Mouse (Mus musculus): ENCODE data around the gene Tubal3. TPM values are rescaled to one million over a fixed set of nuclear protein-coding genes. Genes with fewer than 3 reads are reported as not detected.

Gene Tubal3
- polyA plus RNA-seq, 2 experiments = 0.03 TPM; not detected in 1

GRCm38 (mm10) chr13:3947267-3947666 is 29.2 kb downstream of the Tubal3 start:
- Histone ChIP-seq H3K9me3 (ENCODE audit: control insufficient read depth, low read length) (no peaks in the 10 kb centered on the region), H3K4me3 (replicated peaks; ENCODE audit: low read length) (no peak overlapping the region), H3K27me3 (ENCODE audit: control insufficient read depth, insufficient read depth, low read length) (no peaks in the 10 kb centered on the region), H3K9ac (ENCODE audit: low read depth, low read length, severe bottlenecking) (no peak overlapping the region), H3K36me3 (ENCODE audit: control insufficient read depth, insufficient read depth, low read length) (no peaks in the 10 kb centered on the region), H3K4me1 (ENCODE audit: control insufficient read depth, insufficient read depth, low read length) (no peaks in the 10 kb centered on the region), H3K27ac (replicated peaks; ENCODE audit: low read depth, low read length) (no peak overlapping the region), H3K4me2 (replicated peaks; ENCODE audit: low read depth, low read length, severe bottlenecking) (no peak overlapping the region)
- no peak for ATAC-seq (ENCODE audit: low FRiP score, low read depth)
- 83% methylated on average over 4 of the region's 4 CpGs for WGBS
- DNase-seq (ENCODE audit: low spot score) = no peak
- no peak for TF ChIP-seq POLR2A (IDR thresholded peaks at IDR 0.05; ENCODE audit: borderline replicate concordance, extremely low read depth, insufficient read depth, insufficient read length)

GRCm38 (mm10) chr13:3949477-3949876 is 31.4 kb downstream of the Tubal3 start:
- no peaks in the 10 kb centered on the region for H3K27me3 ChIP-seq (ENCODE audit: control insufficient read depth, insufficient read depth, low read length)
- DNase-seq (ENCODE audit: low spot score) = no peak
- 93% methylated on average over 4 of the region's 4 CpGs for WGBS

GRCm38 (mm10) chr13:3951198-3951914 is 33.3 kb downstream of the Tubal3 start:
- Histone ChIP-seq H3K4me3 (replicated peaks; ENCODE audit: low read length) (no peak overlapping the region), H3K36me3 (ENCODE audit: control insufficient read depth, insufficient read depth, low read length) (no peaks in the 10 kb centered on the region), H3K4me2 (replicated peaks; ENCODE audit: low read depth, low read length, severe bottlenecking) (no peak overlapping the region), H3K9ac (ENCODE audit: low read depth, low read length, severe bottlenecking) (no peak overlapping the region), H3K9me3 (ENCODE audit: control insufficient read depth, low read length) (no peaks in the 10 kb centered on the region), H3K27me3 (ENCODE audit: control insufficient read depth, insufficient read depth, low read length) (no peaks in the 10 kb centered on the region), H3K27ac (replicated peaks; ENCODE audit: low read depth, low read length) (no peak overlapping the region), H3K4me1 (ENCODE audit: control insufficient read depth, insufficient read depth, low read length) (no peaks in the 10 kb centered on the region)
- WGBS = 80% methylated on average over 6 of the region's 6 CpGs
- ATAC-seq (ENCODE audit: low FRiP score, low read depth) = no peak
- no peak for DNase-seq (ENCODE audit: low spot score)
- no peak for TF ChIP-seq POLR2A (IDR thresholded peaks at IDR 0.05; ENCODE audit: borderline replicate concordance, extremely low read depth, insufficient read depth, insufficient read length)

More at GRCm38 (mm10) chr13:3949477-3949876, 31.4 kb downstream of the Tubal3 start:
- Histone ChIP-seq H3K4me2 (replicated peaks; ENCODE audit: low read depth, low read length, severe bottlenecking) (no peak overlapping the region), H3K27ac (replicated peaks; ENCODE audit: low read depth, low read length) (no peak overlapping the region), H3K9ac (ENCODE audit: low read depth, low read length, severe bottlenecking) (no peak overlapping the region), H3K4me1 (ENCODE audit: control insufficient read depth, insufficient read depth, low read length) (no peaks in the 10 kb centered on the region), H3K4me3 (replicated peaks; ENCODE audit: low read length) (no peak overlapping the region), H3K36me3 (ENCODE audit: control insufficient read depth, insufficient read depth, low read length) (no peaks in the 10 kb centered on the region), H3K9me3 (ENCODE audit: control insufficient read depth, low read length) (no peaks in the 10 kb centered on the region)
- no peak for ATAC-seq (ENCODE audit: low FRiP score, low read depth)
- no peak for TF ChIP-seq POLR2A (IDR thresholded peaks at IDR 0.05; ENCODE audit: borderline replicate concordance, extremely low read depth, insufficient read depth, insufficient read length)

DNA sequence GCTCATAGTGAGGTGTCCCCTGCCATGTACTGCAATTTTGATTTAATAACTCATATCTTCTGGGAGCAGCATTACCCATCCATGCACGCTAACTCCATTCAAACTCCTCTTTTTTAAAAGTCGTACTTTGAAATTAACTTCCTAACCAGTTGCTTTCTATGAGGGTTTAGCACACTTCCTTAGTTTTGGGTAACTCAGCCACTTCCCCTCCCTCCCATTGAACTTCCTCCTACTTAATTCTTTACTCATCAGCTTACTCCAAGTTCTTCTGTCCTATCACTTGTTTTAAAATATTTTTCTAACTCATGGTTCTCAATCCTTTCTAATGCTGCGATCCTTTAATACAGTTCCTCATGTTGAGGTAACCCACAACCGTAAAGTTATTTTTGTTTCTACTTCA is 50.8 kb downstream of the Tubal3 start:
- whole genome bisulfite sequencing = 95% methylated on average over 4 of the region's 4 CpGs
- H3K4me3 ChIP-seq (replicated peaks; ENCODE audit: low read length) = no peak overlapping the region
- no peaks in the 10 kb centered on the region for H3K36me3 ChIP-seq (ENCODE audit: control insufficient read depth, insufficient read depth, low read length)
- DNase-seq (ENCODE audit: low spot score) (no peak), ATAC-seq (ENCODE audit: low FRiP score, low read depth) (no peak)
- no peak overlapping the region for H3K4me2 ChIP-seq (replicated peaks; ENCODE audit: low read depth, low read length, severe bottlenecking)
- H3K9me3 ChIP-seq (ENCODE audit: control insufficient read depth, low read length) = no peaks in the 10 kb centered on the region
- H3K27ac ChIP-seq (replicated peaks; ENCODE audit: low read depth, low read length) = no peak overlapping the region
- no peaks in the 10 kb centered on the region for H3K27me3 ChIP-seq (ENCODE audit: control insufficient read depth, insufficient read depth, low read length)
- H3K4me1 ChIP-seq (ENCODE audit: control insufficient read depth, insufficient read depth, low read length) = no peaks in the 10 kb centered on the region
- no peak for TF ChIP-seq POLR2A (IDR thresholded peaks at IDR 0.05; ENCODE audit: borderline replicate concordance, extremely low read depth, insufficient read depth, insufficient read length)
- H3K9ac ChIP-seq (ENCODE audit: low read depth, low read length, severe bottlenecking) = no peak overlapping the region

Small RNA genes lying within 50 kb of the gene (microRNA-seq; reads per million reads assigned to microRNA genes)
- not detected for gene Gm22460

Other genes with a start within 250 kb of the Tubal3 start
- gene Calml3, start 114.0 kb upstream of the Tubal3 start, polyA plus RNA-seq (2012; rRNA removed) = 9.1 and 12.7 TPM in 2 replicates
- 5.4 and 7.4 TPM in 2 replicates for gene Calml3, start 114.0 kb upstream of the Tubal3 start, polyA plus RNA-seq (2014; fragmentation: Nextera tagmentation; extraction: Ambion mirVana)
- gene Calm4, start 80.5 kb upstream of the Tubal3 start, polyA plus RNA-seq (2012; rRNA removed) = 3.6 and 8.6 TPM in 2 replicates
- gene Calm4, start 80.5 kb upstream of the Tubal3 start, polyA plus RNA-seq (2014; fragmentation: Nextera tagmentation; extraction: Ambion mirVana) = 21.5 and 51.5 TPM in 2 replicates
- gene Calm5, start 64.1 kb upstream of the Tubal3 start, polyA plus RNA-seq (2012; rRNA removed) = not detected in 2 replicates
- gene Calm5, start 64.1 kb upstream of the Tubal3 start, polyA plus RNA-seq (2014; fragmentation: Nextera tagmentation; extraction: Ambion mirVana) = 0.47 and 0.94 TPM in 2 replicates
- gene Net1, start 54 bp upstream of the Tubal3 start, polyA plus RNA-seq (2012; rRNA removed) = 70.0 and 71.8 TPM in 2 replicates
- 115 TPM in 2 replicates for gene Net1, start 54 bp upstream of the Tubal3 start, polyA plus RNA-seq (2014; fragmentation: Nextera tagmentation; extraction: Ambion mirVana)
- gene Ucn3, start 27.1 kb downstream of the Tubal3 start, polyA plus RNA-seq (2012; rRNA removed) = not detected in 2 replicates
- gene Ucn3, start 27.1 kb downstream of the Tubal3 start, polyA plus RNA-seq (2014; fragmentation: Nextera tagmentation; extraction: Ambion mirVana) = 0.14 TPM in 1 of 2 replicates, not detected in the other
- gene Akr1c14, start 130.7 kb downstream of the Tubal3 start, polyA plus RNA-seq (2012; rRNA removed) = 0.69 and 1.2 TPM in 2 replicates
- 1.2 and 1.3 TPM in 2 replicates for gene Akr1c14, start 130.7 kb downstream of the Tubal3 start, polyA plus RNA-seq (2014; fragmentation: Nextera tagmentation; extraction: Ambion mirVana)
- 0.05 and 0.10 TPM in 2 replicates for gene Akr1c18, start 232.4 kb downstream of the Tubal3 start, polyA plus RNA-seq (2012; rRNA removed)
- gene Akr1c18, start 232.4 kb downstream of the Tubal3 start, polyA plus RNA-seq (2014; fragmentation: Nextera tagmentation; extraction: Ambion mirVana) = not detected in 2 replicates

Measured in limb, embryonic 14.5 days (tissue).